Mouse (Mus musculus): ENCODE measurements at regions not wholly inside any gene's neighbourhood (a gene's known extent, or its start where the extent isn't known, plus 50 kb on each side); places are given as distances from the start of the nearest gene placed in this dataset.
A peak's percentile ranks its signal among the peaks of the same experiment; 100 is the strongest.

DNA sequence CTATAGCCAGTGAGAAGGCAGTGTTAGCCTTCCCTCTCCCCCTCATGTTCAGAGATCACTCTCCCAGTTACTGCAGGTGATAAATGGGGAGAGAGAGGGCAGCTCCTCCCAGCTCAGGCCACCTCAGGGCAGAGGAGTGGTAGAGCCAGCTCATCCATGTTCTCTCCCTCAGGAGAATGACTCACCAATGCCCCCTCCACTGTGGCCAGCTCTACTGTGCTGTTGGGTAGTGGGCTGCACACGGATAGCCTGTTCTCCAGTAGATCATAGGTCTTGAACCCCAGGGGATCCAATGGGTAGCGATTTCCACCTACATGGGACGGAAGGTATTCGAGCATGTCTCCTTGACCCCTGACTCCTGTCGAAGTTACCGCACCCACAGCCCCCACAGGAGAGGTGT lies 618.1 kb downstream of the Hs3st4 start:
- 93% methylated on average over 6 of the region's 6 CpGs for WGBS
- no peaks in the 10 kb centered on the region for H3K9me3 ChIP-seq

DNA sequence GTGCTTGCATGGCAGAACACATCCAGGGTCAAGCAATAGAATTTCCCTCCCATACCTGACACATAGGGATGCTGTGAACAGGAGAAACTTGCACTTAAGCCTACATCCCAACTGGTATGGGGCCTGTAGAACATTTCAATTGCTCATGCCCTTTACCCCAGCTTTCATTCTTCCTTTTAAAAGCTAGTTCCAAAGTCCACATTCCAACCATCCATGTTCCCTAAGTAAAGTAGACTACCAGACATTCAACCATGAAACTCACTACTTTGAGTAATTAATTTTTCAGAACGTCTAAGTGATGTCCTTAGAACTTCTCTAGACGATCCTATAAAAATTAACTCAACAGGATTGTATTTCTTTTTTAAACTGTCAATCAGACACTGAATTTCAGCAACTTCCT lies 621.9 kb downstream of the Hs3st4 start:
- 73% methylated on average over 2 of the region's 2 CpGs for WGBS
- Histone ChIP-seq H3K9me3 (no peaks in the 10 kb centered on the region), H3K4me1 (no peaks in the 10 kb centered on the region), H3K36me3 (replicated peaks) (no peaks in the 10 kb centered on the region), H3K27ac (no peak overlapping the region), H3K27me3 (ENCODE audit: poor library complexity, severe bottlenecking) (no peaks in the 10 kb centered on the region), H3K4me3 (no peak overlapping the region)
- DNase-seq (ENCODE audit: extremely low spot score, low spot score) = no peak

More for the DNA sequence above, 618.1 kb downstream of the Hs3st4 start:
- DNase-seq (ENCODE audit: extremely low spot score, low spot score) = no peak
- Histone ChIP-seq H3K4me3 (no peak overlapping the region), H3K27ac (no peak overlapping the region), H3K27me3 (ENCODE audit: poor library complexity, severe bottlenecking) (no peaks in the 10 kb centered on the region), H3K4me1 (no peaks in the 10 kb centered on the region), H3K36me3 (replicated peaks) (no peaks in the 10 kb centered on the region)

DNA sequence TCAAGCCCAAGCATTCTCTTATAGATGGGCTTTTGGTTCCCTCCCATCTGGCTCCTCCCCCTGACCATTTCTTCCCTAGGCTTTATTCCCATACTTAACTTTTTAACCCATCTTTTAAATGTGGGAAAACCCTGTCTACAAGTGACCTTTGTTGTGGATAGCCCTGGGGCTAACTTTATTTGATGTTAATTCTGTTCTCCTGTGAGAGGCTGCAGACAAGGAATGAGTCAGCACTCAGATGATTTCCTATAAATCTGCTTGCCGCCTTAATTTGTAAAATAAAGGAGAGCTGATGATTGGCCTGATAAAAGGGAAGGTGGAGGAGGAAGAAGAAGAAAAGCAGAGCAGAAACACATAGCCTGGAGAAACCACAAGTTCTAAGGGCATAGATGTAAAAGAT lies 623.3 kb downstream of the Hs3st4 start:
- Histone ChIP-seq H3K27ac (no peak overlapping the region), H3K4me3 (no peak overlapping the region), H3K4me1 (no peaks in the 10 kb centered on the region), H3K36me3 (replicated peaks) (no peaks in the 10 kb centered on the region), H3K9me3 (no peaks in the 10 kb centered on the region), H3K27me3 (ENCODE audit: poor library complexity, severe bottlenecking) (no peaks in the 10 kb centered on the region)
- 83% methylated on average over 1 of the region's 1 CpGs for WGBS
- no peak for DNase-seq (ENCODE audit: extremely low spot score, low spot score)

DNA sequence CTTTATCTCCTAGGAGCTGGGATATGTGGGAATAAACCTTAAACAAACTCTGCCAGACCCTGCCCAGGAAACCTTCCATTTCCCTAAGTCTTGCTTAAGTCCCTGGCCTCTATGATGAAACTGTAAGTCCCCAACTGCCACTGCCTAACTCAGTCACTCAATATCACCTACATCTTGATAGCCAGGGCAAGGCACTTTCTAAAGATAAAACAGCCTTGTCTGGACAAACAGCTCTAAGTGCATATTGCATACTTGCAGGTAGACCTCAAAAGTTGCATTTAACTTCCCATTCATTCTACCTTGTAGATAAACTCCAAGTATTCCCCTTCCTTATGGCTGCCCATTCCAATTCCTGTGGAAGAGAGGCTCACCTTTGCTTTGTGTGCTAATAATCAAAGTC lies 624.4 kb downstream of the Hs3st4 start:
- Histone ChIP-seq H3K27me3 (ENCODE audit: poor library complexity, severe bottlenecking) (no peaks in the 10 kb centered on the region), H3K9me3 (no peaks in the 10 kb centered on the region), H3K4me1 (no peaks in the 10 kb centered on the region), H3K27ac (no peak overlapping the region), H3K36me3 (replicated peaks) (no peaks in the 10 kb centered on the region), H3K4me3 (no peak overlapping the region)
- DNase-seq (ENCODE audit: extremely low spot score, low spot score) = no peak

DNA sequence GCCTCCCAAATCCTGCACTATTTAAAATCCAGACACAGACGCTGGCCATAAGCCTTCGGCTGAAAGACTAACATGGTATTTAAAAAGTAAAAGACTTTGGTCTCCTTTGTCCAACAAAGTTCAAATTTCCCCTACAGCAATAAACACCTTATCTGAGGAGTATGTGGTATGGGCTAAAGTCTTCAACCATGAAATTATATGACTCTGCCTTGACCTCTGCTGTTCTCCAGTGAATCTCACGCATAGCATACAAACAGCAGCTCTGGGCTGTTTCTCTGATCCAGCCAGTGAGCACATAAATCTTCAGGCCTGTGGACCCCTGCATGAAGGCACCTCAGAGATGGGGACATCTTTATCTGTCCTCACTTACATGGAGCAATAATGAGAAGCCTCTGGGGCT lies 627.8 kb downstream of the Hs3st4 start:
- no peaks in the 10 kb centered on the region for H3K36me3 ChIP-seq (replicated peaks)
- H3K9me3 ChIP-seq = no peaks in the 10 kb centered on the region
- H3K4me1 ChIP-seq = no peaks in the 10 kb centered on the region
- DNase-seq (ENCODE audit: extremely low spot score, low spot score) = no peak
- H3K27me3 ChIP-seq (ENCODE audit: poor library complexity, severe bottlenecking) = no peaks in the 10 kb centered on the region
- H3K27ac ChIP-seq = no peak overlapping the region
- no peak overlapping the region for H3K4me3 ChIP-seq
- 85% methylated on average over 3 of the region's 3 CpGs for WGBS

DNA sequence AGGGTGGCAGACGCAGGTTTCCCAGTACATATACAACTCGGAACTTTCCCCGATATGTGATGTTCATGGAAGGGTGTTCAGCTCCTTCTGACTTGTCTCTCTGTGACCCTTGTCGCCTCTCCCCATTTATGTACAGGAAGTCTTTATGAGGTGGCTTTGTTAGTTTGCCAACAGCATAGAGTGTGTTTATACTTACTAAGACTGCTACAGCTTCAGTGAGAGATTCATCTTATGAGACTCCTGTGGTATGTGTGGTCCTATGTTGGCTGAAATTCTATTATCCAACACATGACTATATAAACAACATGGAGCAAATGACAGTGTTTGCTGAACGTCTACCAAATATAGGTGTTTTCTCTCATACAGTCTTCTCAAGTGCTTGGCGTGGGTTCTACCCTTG lies 664.5 kb downstream of the Hs3st4 start:
- 88% methylated on average over 6 of the region's 6 CpGs for WGBS

DNA sequence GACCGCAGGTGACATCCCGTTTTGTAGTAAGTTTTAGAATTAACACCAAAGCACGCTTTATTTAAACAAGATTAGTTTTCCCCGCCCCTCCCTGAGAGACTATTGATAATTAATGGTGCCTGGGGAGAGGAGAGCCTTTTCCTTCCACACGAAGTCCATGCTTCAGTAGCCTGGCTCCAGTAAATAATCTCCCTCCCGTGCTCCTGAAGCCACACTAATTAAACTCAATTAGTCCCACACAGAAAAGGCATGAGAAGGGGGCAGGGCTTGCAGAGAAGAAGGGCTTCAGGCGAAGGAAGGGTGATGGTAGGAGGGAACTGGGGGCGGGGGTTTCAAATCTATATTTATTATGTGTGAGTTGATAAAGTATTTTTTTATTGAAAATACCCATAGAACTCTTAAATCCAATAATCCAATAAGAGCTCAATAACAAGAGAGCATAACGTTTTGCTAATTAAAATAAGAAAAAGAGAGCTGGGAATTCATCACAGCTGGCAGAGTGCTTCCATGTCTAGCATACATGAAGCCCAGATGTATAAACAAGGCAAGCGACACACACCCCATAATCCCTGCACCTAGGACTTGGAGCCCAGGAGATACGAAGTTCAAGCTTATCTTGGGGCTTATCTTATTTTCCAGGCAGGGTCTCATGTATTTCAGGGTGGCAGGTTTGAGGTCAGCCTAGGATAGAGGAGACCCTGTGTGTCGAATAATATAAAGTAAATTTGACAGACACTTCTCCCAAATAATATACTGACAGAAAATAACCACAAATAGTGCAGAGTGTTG lies 684.7 kb downstream of the Hs3st4 start:
- Histone ChIP-seq H3K4me3 (no peak overlapping the region), H3K36me3 (replicated peaks) (no peaks in the 10 kb centered on the region), H3K27ac (no peak overlapping the region), H3K9me3 (no peaks in the 10 kb centered on the region), H3K4me1 (peaks cover 32% of the 10 kb centered on the region), H3K27me3 (ENCODE audit: poor library complexity, severe bottlenecking) (peaks cover 28% of the 10 kb centered on the region)
- WGBS = 16% methylated on average over 12 of the region's 12 CpGs
- DNase-seq (ENCODE audit: extremely low spot score, low spot score) = peak; percentile 30

More for the DNA sequence above, 664.5 kb downstream of the Hs3st4 start:
- DNase-seq (ENCODE audit: extremely low spot score, low spot score) = no peak
- H3K4me1 ChIP-seq = peaks cover 8% of the 10 kb centered on the region
- H3K4me3 ChIP-seq = no peak overlapping the region
- no peaks in the 10 kb centered on the region for H3K36me3 ChIP-seq (replicated peaks)
- H3K27me3 ChIP-seq (ENCODE audit: poor library complexity, severe bottlenecking) = peaks cover 30% of the 10 kb centered on the region
- H3K9me3 ChIP-seq = no peaks in the 10 kb centered on the region
- H3K27ac ChIP-seq = no peak overlapping the region

DNA sequence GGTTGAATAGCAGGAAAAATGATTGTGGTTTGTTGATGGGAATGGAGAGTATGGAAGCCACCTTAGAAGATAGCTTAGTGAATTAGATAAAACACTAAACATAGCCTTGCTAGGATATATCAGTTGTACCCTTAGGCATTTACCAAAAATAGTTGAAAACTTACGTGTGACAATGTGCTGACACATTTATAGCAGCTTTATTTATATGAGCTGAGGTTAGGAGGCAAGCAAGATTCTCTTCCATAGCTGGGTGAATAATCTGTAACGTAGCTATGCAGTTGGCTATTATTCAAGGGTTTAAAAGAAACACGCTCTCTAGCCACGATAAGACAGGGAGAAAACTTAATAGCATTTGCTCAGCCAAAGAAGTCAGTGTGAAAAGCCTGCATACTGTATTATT lies 685.4 kb downstream of the Hs3st4 start:
- Histone ChIP-seq H3K27ac (no peak overlapping the region), H3K36me3 (replicated peaks) (no peaks in the 10 kb centered on the region), H3K4me3 (no peak overlapping the region), H3K9me3 (no peaks in the 10 kb centered on the region), H3K27me3 (ENCODE audit: poor library complexity, severe bottlenecking) (peaks cover 28% of the 10 kb centered on the region), H3K4me1 (peaks cover 32% of the 10 kb centered on the region)
- DNase-seq (ENCODE audit: extremely low spot score, low spot score) = no peak
- 78% methylated on average over 4 of the region's 4 CpGs for WGBS

DNA sequence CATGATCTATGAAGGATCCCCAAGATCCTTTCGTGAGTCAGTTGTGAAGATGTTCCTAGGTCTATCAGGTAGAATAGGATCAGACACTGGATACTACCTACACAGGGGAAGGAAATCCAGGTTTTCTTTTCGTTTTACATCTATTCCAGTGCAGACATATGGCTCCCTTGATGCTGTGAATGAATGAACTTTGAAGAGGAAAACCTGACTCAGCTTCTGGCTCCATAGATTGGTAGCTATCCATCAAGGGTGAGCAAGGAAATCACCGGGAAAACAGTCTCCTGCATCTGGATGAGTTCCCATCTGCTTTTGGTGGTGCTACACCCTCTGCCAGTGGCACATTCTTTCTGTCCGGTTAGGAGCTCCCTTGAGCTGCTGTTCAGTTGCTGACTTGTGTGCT lies 687.8 kb downstream of the Hs3st4 start:
- Histone ChIP-seq H3K27me3 (ENCODE audit: poor library complexity, severe bottlenecking) (peaks cover 21% of the 10 kb centered on the region), H3K4me1 (peaks cover 32% of the 10 kb centered on the region), H3K9me3 (no peaks in the 10 kb centered on the region), H3K27ac (no peak overlapping the region), H3K4me3 (no peak overlapping the region), H3K36me3 (replicated peaks) (no peaks in the 10 kb centered on the region)
- WGBS = 86% methylated on average over 4 of the region's 4 CpGs
- no peak for DNase-seq (ENCODE audit: extremely low spot score, low spot score)

DNA sequence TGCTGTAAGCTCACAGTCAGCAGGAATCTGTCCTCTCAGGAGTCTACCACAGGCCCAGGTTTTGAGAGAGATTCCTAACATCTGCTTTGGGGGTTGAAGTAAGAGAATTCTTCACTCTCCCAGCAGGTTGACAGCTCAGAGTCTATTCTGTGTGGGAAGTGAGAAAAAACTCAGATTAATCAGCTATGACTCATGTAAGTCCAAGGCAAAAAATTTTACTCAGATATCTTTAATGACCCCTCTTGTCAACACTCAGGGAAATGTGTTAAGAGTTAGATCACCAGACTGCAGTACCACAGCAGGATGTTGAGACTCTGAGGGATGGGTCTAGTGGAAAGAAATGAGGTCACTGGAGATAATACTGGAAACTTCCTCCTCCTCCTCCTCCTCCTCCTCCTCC lies 688.4 kb downstream of the Hs3st4 start:
- peaks cover 32% of the 10 kb centered on the region for H3K4me1 ChIP-seq
- no peaks in the 10 kb centered on the region for H3K36me3 ChIP-seq (replicated peaks)
- H3K4me3 ChIP-seq = no peak overlapping the region
- no peaks in the 10 kb centered on the region for H3K9me3 ChIP-seq
- H3K27ac ChIP-seq = no peak overlapping the region
- no peak for DNase-seq (ENCODE audit: extremely low spot score, low spot score)
- peaks cover 21% of the 10 kb centered on the region for H3K27me3 ChIP-seq (ENCODE audit: poor library complexity, severe bottlenecking)

DNA sequence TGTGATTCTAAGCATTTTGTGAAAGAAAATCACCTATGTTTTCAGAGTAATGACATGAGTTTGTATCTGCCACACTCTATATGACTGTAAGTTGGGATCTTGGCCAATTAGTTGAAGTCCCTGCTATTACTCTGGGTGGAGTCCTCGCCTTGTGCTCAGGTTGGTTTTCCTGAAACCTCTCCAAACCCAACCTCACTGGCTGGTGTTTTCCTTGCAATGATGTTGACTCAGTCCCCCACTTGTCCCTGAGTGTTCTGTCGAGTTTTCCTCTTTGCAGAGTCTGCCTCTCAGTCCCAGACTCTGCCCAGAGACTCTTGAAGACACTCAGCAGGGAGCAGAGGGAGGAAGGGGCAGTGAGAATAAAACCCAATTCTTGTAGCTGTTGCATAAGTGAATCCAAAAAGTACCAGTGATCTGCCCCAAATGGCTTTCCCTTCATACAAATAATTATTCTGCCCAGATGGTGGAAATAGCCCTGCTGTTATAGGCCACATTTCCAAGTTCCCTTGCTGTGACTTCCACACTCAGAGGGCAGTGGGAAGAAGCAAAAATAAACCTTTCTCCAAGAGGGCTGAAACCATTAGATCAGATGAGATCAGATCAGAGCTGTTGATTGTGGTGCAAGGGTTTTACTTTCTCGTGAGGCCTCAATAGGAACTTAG lies 694.3 kb downstream of the Hs3st4 start:
- no peak overlapping the region for H3K4me3 ChIP-seq
- no peaks in the 10 kb centered on the region for H3K27me3 ChIP-seq (ENCODE audit: poor library complexity, severe bottlenecking)
- no peaks in the 10 kb centered on the region for H3K4me1 ChIP-seq
- no peak for DNase-seq (ENCODE audit: extremely low spot score, low spot score)
- no peaks in the 10 kb centered on the region for H3K36me3 ChIP-seq (replicated peaks)
- WGBS = 63% methylated on average over 3 of the region's 3 CpGs
- no peak overlapping the region for H3K27ac ChIP-seq
- no peaks in the 10 kb centered on the region for H3K9me3 ChIP-seq

DNA sequence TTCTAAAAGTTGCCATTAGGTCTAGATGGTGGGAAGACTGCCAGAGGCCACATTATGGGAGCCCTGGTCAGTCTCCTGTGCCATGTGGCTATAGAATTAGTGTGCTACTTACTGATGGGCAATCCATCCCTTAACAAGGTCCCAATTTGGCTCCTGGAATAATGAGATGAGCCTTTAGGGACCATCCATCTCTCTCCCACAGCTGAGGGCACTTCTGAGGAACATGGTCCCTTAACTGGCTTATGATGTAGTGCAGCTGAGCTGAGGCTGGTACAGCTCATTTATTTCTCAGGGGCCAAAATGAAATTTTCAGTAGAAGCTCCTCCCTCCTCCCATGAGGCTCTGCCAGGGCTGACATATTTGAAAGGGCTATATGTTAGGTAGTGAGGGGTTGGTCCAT lies 697.9 kb downstream of the Hs3st4 start:
- no peaks in the 10 kb centered on the region for H3K27me3 ChIP-seq (ENCODE audit: poor library complexity, severe bottlenecking)
- H3K27ac ChIP-seq = no peak overlapping the region
- no peaks in the 10 kb centered on the region for H3K4me1 ChIP-seq
- H3K36me3 ChIP-seq (replicated peaks) = no peaks in the 10 kb centered on the region
- no peak for DNase-seq (ENCODE audit: extremely low spot score, low spot score)
- H3K9me3 ChIP-seq = no peaks in the 10 kb centered on the region
- H3K4me3 ChIP-seq = no peak overlapping the region

DNA sequence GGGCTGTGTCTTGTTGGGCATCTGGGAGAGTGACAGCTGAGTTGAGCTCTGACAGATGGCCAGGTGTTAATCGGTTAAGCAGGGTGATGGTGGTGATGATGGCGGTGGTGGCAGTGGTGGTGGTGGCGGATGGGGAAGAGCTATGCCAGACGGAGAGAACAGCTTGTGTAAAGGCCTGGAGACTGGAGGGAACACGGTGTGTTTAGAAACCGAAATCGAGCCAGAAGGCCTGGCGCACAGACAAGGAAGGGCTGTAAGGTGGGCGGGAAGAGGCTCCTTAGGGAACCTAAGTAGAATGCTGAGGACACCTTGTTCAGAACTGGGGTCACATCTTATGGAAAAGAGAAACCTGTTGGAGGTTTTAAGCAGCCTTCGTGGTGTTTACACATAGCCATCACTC lies 698.5 kb downstream of the Hs3st4 start:
- Histone ChIP-seq H3K4me1 (no peaks in the 10 kb centered on the region), H3K9me3 (no peaks in the 10 kb centered on the region), H3K27me3 (ENCODE audit: poor library complexity, severe bottlenecking) (no peaks in the 10 kb centered on the region), H3K27ac (no peak overlapping the region), H3K36me3 (replicated peaks) (no peaks in the 10 kb centered on the region), H3K4me3 (no peak overlapping the region)
- DNase-seq (ENCODE audit: extremely low spot score, low spot score) = no peak
- 97% methylated on average over 10 of the region's 10 CpGs for WGBS
